Mouse (Mus musculus) natural killer cell, adult 2 months (primary cell): ENCODE data around the gene Olfr3.

Source experiments
- DNase-seq, 2 experiments: peaks; one replicate each; pipeline ENCODE4 v3.0.0; 2022; ENCODE audit warnings: low spot score in 2 of 2

Olfr3 gene

DNA sequence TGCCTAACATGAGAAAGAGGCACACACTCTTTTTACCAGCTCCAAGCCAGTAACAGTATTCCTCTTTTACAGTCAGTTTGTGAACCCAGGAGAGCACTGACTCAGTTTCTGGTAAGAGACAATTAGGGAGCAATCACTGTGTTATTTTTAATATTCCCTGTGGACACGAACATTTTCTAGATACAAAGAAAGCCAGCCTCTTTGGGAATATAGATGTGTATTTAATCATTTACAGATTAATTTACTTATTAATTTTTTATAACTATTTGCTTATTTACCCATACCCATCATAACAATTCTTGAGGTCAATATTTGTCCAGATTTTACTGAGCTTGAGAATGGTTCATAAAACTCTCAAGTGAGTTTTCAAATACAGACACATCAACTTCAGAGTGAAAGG, at the start of gene Olfr3:
Gene Olfr3, minus strand, starts transcription at position 101 of the 400 bp plus-strand sequence.
- no peak for DNase-seq

DNA sequence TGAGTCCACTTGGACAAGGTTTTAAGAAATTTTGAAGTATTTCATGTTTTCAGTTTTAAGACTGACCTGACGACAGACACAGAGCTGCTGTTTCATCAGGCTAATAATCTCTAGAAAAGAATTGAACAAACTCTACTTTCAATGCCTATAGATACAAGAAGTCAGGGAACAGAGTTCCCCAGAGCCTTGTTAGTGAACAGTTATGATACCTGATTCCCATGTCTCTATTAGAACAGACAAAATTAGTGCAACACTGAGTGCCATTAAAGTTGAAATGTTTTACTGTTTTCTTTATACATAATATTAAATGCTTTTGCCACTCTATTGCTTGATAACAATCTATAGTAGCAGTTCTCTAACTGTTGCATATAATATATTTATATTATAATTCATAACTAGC, 45.7 kb upstream of the Olfr3 start, which contains the start of gene Olfr351:
Gene Olfr351, minus strand, starts transcription at position 101 of the 400 bp plus-strand sequence.
- DNase-seq: no peak

DNA sequence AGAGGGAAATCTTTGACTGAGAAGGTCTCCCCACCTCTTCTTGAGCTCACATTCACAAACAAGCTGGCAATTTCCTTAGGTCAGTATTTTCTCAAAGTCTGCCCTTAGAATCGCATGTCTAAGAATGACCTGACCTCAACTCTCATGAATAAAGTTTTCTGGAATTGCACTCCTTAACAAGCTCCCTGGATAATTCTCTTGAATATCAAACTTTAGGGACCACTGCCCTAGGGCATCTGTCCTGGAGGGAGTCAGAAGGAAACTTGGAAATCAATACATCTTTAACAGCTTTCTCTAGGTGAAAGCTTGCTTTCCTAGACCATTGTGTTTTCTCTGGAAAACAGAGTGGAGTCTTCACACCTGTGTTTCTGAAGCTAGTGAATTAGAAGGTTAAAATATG, 29.2 kb upstream of the Olfr3 start, which contains the start of gene Olfr350:
Gene Olfr350, plus strand, starts transcription at position 301 of the 400 bp plus-strand sequence.
- DNase-seq: no peak

DNA sequence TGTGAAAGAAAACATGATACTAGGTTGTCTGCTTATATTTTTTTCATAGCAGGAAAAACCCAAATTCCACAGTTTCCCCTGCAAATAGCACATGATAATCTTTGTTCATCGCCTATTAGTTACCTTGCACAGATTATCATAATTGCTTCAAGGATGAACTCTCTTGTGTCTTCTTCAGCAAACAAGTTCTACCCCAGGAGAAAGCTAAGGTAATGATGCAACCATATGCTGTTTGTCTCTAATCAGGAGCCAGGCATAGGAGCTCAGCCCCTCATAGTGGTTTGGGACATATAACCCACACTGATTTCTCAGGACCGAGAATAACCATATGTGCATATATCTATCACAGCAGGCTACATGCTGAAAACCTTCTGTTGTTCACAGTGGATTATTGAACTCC, 26.6 kb downstream of the Olfr3 start, which contains the start of gene Olfr50:
Gene Olfr50, plus strand, starts transcription at position 301 of the 400 bp plus-strand sequence.
- DNase-seq: no peak

DNA sequence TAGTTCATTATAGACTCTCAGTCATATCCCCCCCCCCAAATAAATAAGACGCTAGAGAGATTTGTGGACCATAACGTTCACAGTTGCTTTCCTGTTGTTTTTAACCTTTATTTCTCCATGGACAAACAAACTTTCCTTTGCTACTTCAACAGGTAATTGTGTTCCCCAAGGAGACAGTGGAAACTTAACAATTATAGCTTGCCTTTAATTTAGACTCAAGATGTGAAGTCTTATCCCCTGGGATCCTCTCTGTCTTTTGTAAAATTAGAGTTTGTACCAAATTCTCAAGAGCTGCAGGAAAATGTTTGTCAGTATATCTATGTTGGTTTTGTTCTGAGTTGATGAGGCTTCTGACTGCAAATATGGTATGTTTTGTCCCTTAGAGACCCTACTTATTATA, 32.9 kb downstream of the Olfr3 start, which contains the start of gene Olfr348:
Gene Olfr348, plus strand, starts transcription at position 301 of the 400 bp plus-strand sequence.
- DNase-seq: no peak
